Mouse (Mus musculus) hindbrain, embryonic 14.5 days (tissue): ENCODE data around the gene Nt5c. TPM values are rescaled to one million over a fixed set of nuclear protein-coding genes. Genes with fewer than 3 reads are reported as not detected.
"Not testable (repeated sequence)": the region's sequence is repeated elsewhere in the genome, so short reads cannot be mapped to it uniquely, and the experiment has no call there.

Experiments used
- ATAC-seq: fragments of 200-750 bp; cut with Nextera tagmentation; 2 replicates; pipeline ENCODE4 v1.8.0; 2017; ENCODE audit warnings: moderate number of reproducible peaks, mild to moderate bottlenecking, moderate TSS enrichment, moderate library complexity; ENCODE audit not compliant: low FRiP score
- DNase-seq: peaks from one replicate; pipeline ENCODE4 v3.0.0-alpha.2; 2015; ENCODE audit warnings: low spot score
- H3K27ac ChIP-seq: fragments of 300-500 bp; sonication (generic); 2 replicates; pipeline ENCODE4 v1.5.1; 2014; ENCODE audit warnings: mild to moderate bottlenecking, moderate library complexity
- H3K27me3 ChIP-seq: fragments of 300-500 bp; sonication (generic); 2 replicates; pipeline ENCODE4 v1.6.1; 2014; ENCODE audit warnings: mild to moderate bottlenecking, low read length, mixed read lengths; ENCODE audit not compliant: control insufficient read depth, insufficient read depth
- H3K36me3 ChIP-seq: fragments of 300-500 bp; sonication (generic); replicated peaks from 2 replicates; pipeline ENCODE4 v1.6.1; 2014; ENCODE audit not compliant: control insufficient read depth, insufficient read depth
- H3K4me1 ChIP-seq: fragments of 300-500 bp; sonication (generic); replicated peaks from 2 replicates; pipeline ENCODE4 v1.6.1; 2014; ENCODE audit warnings: antibody characterized with exemption, low read length, mixed read lengths; ENCODE audit not compliant: control insufficient read depth, insufficient read depth
- H3K4me2 ChIP-seq: fragments of 300-500 bp; sonication (generic); replicated peaks from 2 replicates; pipeline ENCODE4 v1.6.1; 2014; ENCODE audit warnings: mild to moderate bottlenecking, moderate library complexity
- H3K4me3 ChIP-seq: fragments of 300-500 bp; sonication (generic); replicated peaks from 2 replicates; pipeline ENCODE4 v1.5.1; 2014; ENCODE audit warnings: mild to moderate bottlenecking, low read length
- H3K9ac ChIP-seq: fragments of 300-500 bp; sonication (generic); 2 replicates; pipeline ENCODE4 v1.6.1; 2014
- H3K9me3 ChIP-seq: fragments of 300-500 bp; sonication (generic); 2 replicates; pipeline ENCODE4 v1.6.1; 2016; ENCODE audit warnings: low read length; ENCODE audit not compliant: control insufficient read depth
- WGBS: fragments of 180-500 bp; shearing (Covaris S2); extraction: QIAGEN DNeasy Blood & Tissue Kit; methylation state at CpG from one replicate; pipeline ENCODE4 v1.1.7; 2014; 5-methylcytosine and 5-hydroxymethylcytosine counted together
- polyA plus RNA-seq: library from polyadenylated mRNA; unstranded; fragments of >200 nt; fragmentation: Nextera tagmentation; extraction: Ambion mirVana; gene quantifications from 2 replicates; pipeline ENCODE4 v1.2.1, GENCODE M21; 2014

The Nt5c gene
- 85.3 and 98.0 TPM in 2 replicates for polyA plus RNA-seq

DNA sequence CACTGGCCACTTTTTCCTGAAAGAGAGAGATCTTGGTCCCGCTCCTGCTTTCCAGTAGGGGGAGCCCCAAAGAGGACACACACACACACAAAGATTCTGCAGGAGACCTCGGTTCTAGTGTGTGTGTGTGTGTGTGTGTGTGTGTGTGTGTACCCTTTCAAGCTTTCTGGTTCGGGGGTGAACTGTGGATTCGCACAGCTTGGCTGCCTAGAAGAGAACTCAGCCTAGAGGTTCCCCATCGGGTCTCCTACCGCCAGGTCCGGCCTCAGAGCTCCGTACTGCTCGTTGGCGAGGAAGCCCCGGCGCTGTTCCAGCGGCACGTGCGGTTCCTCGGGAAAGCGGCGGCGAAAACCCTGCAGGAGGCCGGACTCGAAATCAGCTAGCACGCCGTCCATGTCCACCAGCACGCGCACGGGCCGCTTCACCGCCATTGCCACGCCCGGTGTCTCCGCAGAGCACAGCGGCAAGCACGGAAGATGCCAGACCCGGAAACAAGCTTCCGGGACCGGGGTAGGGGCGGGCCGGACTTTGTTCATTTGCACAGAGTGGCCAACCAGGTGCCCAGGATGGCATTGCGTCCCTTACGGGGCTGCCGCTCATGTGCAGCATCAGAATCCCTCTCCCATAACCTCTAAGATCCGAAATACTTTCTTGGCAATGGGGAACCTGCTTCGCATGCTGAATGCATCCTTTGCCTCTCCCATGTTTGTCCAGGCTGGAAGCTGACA, at the start of gene Nt5c:
Gene Nt5c, minus strand, starts transcription at position 507 of the 728 bp plus-strand sequence.
- H3K27ac ChIP-seq = peak within 1 kb of the TSS; percentile 84
- H3K4me3 ChIP-seq = peak within 1 kb of the TSS; percentile 59
- peaks cover 16% of the 10 kb centered on the region for H3K4me1 ChIP-seq
- DNase-seq (peak; percentile 78), ATAC-seq (peak; percentile 91)
- H3K9ac ChIP-seq = peak within 1 kb of the TSS; percentile 70
- no peaks in the 10 kb centered on the region for H3K27me3 ChIP-seq
- H3K4me2 ChIP-seq = peak within 1 kb of the TSS; percentile 58
- under 1% methylated on average over 43 of the region's 43 CpGs for WGBS
- peaks cover 24% of the 10 kb centered on the region for H3K36me3 ChIP-seq
- H3K9me3 ChIP-seq = no peaks in the 10 kb centered on the region

DNA sequence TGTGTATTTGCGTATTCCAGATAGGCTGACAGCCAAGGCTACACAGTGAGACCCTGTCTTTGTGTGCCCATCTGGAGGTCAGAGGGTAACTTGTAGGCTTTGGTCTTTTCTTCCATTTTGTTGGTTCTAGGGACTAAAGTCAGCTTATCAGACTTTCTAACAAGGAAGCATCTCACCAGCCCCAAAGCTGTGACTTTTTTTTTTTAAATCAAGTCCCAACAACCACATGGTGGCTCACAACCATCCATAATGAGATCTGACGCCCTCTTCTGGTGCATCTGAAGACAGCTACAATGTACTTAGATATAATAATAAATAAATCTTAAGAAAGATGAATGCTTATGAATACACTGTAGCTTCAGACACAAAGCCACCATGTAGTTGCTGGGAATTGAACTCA, 46.4 kb upstream of the Nt5c start:
- WGBS = 64% methylated on average over 2 of the region's 2 CpGs

DNA sequence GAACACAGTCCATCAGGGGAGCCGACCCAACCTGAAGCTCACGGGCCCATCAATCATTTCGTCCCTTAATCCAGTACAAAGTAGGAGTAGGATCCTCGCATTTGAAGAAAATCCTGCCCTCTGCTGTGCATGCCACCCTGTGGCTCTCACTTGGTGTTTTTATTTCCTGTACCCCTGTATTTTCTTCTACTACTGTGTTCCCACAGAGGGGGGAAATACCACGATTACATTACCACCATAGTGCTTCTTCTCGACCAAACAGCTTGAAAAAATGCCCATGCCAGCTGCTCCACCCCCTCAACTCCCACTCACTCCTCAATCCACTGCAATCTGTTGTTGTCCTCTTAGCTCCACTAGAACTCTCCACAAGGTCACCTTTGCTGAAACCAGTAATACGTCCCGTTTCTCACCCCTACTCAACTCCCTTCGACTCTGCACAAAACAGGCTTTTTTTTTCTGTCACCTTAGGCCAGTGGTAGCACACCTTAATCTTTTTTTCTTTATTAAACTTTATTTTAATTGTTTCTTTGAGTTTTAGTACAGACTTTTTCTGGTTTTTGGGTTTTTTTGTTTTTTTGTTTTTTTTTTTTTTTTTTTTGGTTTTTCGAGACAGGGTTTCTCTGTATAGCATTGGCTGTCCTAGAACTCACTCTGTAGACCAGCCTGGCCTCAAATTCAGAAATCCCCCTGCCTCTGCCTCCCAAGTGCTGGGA, 45.4 kb upstream of the Nt5c start:
- 80% methylated on average over 10 of the region's 10 CpGs for WGBS
- H3K4me3 ChIP-seq = peak overlapping the region; percentile 95
- peak overlapping the region; percentile 43 for H3K4me2 ChIP-seq
- H3K36me3 ChIP-seq = peaks cover 22% of the 10 kb centered on the region
- DNase-seq = no peak
- H3K9me3 ChIP-seq = no peaks in the 10 kb centered on the region
- ATAC-seq = no peak
- H3K27ac ChIP-seq = peak overlapping the region; percentile 99
- H3K27me3 ChIP-seq = no peaks in the 10 kb centered on the region
- no peak overlapping the region for H3K9ac ChIP-seq
- H3K4me1 ChIP-seq = peaks cover 12% of the 10 kb centered on the region; the same call in 1 of the 2 replicates

More for the DNA sequence above, 46.4 kb upstream of the Nt5c start:
- Histone ChIP-seq H3K4me3 (no peak overlapping the region), H3K36me3 (peaks cover 12% of the 10 kb centered on the region), H3K9ac (no peak overlapping the region), H3K9me3 (no peaks in the 10 kb centered on the region), H3K4me1 (peaks cover 12% of the 10 kb centered on the region; the same call in 1 of the 2 replicates), H3K27me3 (no peaks in the 10 kb centered on the region), H3K27ac (no peak overlapping the region), H3K4me2 (no peak overlapping the region)
- ATAC-seq = no peak
- DNase-seq = no peak

DNA sequence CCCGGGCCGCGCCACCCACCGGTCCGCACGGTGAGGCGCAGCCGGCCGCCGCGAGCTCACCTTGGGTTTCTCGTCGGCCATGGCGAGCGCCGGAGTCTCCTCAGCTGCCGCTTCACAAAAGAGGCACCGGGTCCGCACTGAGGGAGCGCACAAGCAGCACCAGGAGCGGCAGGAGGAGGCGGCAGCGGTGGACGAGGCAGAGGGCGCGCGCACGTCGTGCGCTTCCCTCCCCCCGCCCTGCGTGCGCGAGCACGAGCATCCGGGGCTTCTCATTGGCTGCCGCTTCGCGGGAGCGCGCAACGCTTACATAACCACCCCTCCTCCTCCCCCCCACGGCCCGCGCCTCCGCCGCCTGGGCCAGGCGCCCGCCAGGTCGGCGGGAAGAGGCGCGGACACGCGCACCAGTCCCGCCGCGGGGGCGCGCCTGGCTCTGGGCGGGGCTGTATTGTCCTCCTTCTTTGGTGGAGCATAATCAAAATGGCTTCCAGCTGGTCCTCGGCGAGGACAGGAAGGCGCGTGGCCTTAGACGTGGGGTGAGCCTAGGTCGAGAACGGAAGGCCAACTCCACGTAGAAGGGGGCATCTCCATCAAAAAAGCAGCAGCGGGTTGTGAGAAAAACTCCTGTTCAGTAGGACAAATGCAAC, 44.5 kb upstream of the Nt5c start, which contains the start of gene Sumo2:
Gene Sumo2, minus strand, starts transcription at position 239 of the 644 bp plus-strand sequence.
- Histone ChIP-seq H3K9ac (peak within 1 kb of the TSS; percentile 85), H3K9me3 (no peaks in the 10 kb centered on the region), H3K36me3 (peaks cover 31% of the 10 kb centered on the region), H3K4me3 (peak within 1 kb of the TSS; percentile 95), H3K27ac (peak within 1 kb of the TSS; percentile 99), H3K27me3 (no peaks in the 10 kb centered on the region), H3K4me1 (peaks cover 12% of the 10 kb centered on the region; the same call in 1 of the 2 replicates), H3K4me2 (peak within 1 kb of the TSS; percentile 68)
- WGBS = under 1% methylated on average over 37 of the region's 70 CpGs
- ATAC-seq (peak; percentile 90), DNase-seq (peak; percentile 98)

DNA sequence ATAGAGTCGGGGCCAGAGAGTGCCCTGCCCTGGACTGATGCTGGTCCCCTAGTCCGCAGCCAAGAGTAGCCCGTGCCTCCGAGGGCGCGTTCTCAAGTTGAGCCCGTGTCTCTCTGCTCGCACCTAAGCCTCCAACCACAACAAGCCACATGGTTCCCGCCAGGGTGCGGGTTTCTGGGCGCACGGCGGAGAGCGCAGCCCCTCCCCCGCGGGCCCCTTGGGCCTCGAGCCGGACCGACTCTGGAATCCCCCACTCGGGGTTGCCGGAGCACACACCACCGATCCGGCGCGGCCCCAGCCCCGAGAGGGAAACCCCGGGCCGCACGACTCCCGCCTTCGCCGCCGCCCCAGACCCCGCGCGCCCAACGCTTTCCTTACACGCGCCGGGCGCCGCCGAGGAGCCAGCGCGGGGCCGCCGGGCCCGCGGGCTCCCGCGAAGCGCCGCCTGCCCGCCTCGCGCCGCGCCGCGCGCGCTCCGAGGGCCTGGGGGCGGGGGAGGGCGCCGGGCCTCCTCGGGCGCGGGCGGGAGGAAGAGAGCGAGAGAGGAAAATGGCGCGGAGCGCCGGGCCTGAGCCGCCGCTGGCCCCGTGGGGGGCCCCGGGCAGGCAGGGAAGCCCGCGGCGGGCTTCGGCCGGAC, 43.9 kb upstream of the Nt5c start:
- DNase-seq (peak; percentile 74), ATAC-seq (peak; percentile 84)
- H3K4me3 ChIP-seq = peak overlapping the region; percentile 95
- H3K4me1 ChIP-seq = peaks cover 12% of the 10 kb centered on the region; the same call in 1 of the 2 replicates
- H3K9ac ChIP-seq = peak overlapping the region; percentile 85
- H3K36me3 ChIP-seq = peaks cover 33% of the 10 kb centered on the region
- peak overlapping the region; percentile 68 for H3K4me2 ChIP-seq
- H3K9me3 ChIP-seq = no peaks in the 10 kb centered on the region
- peak overlapping the region; percentile 99 for H3K27ac ChIP-seq
- no peaks in the 10 kb centered on the region for H3K27me3 ChIP-seq
- WGBS = under 1% methylated on average over 77 of the region's 84 CpGs

DNA sequence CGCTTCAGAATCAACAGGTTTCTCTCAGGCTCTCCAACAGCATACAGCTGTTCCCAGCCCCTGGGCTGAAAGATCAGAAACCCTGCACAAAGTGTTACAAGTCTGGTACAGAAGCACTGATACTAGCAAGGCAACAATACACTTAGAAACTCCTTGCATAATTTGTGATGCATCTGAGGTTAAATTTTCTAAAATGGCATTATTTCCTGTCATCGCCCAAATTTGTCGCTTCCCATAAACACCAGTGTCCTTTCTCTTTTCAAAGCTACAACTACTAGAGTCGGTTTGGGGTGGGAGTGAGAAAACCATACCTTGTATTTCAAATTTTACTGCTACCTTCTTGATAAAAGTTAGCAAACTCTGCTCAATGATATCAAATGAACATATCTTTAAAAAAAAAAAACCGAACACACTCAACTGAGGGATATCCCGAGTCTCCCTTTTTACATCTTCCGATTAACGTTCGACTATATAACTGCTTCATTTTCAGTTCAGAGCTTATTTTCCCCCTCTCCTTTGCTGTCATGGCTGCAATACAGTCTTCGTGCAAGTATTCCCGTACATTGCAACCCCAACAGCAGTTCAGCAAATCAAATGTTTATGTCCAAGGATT, 43.2 kb upstream of the Nt5c start:
- peak overlapping the region; percentile 85 for H3K9ac ChIP-seq
- H3K4me2 ChIP-seq = peak overlapping the region; percentile 68
- 8% methylated on average over 11 of the region's 11 CpGs for WGBS
- H3K27ac ChIP-seq = peak overlapping the region; percentile 99
- H3K27me3 ChIP-seq = no peaks in the 10 kb centered on the region
- peaks cover 39% of the 10 kb centered on the region for H3K36me3 ChIP-seq
- ATAC-seq (no peak), DNase-seq (no peak)
- H3K4me3 ChIP-seq = peak overlapping the region; percentile 95
- no peaks in the 10 kb centered on the region for H3K9me3 ChIP-seq
- peaks cover 12% of the 10 kb centered on the region; the same call in 1 of the 2 replicates for H3K4me1 ChIP-seq

DNA sequence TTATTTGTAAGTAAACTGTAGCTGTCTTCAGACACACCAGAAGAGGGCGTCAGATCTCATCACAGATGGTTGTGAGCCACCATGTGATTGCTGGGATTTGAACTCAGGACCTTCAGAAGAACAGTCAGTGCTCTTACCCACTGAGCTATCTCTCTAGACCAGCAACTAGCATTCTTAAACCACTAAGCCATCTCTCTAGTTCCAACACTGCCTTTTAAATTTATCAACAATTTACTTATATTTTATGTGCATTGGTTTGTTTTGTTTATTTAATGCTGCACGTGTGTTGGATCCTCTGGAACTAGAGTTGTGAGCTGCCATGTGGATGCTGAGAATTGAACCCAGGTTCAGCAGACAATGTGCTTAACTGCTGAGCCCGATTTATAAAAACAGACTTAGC, 34.8 kb upstream of the Nt5c start:
- WGBS = 84% methylated on average over 3 of the region's 3 CpGs
- not testable (repeated sequence) for ATAC-seq

DNA sequence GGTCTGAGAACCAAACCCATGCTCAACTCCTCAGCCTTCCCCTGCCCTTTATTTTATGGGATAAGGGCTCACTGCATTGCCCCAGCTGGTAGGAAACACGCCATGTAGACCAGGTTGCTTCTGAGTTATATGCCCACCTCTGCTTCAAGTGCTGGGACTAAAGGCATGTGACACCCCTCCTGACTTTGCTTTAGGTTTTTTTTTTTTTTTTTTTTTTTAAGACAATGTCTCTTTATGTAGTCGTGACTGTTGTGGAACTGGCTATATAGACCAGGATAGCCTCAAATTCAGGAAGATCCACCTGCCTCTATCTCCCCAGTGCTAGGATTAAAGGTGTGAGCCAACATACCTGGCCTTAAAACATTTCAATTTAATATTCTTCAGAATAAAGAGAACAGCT, 31.0 kb upstream of the Nt5c start:
- no peak for ATAC-seq
- Histone ChIP-seq H3K4me1 (no peaks in the 10 kb centered on the region), H3K4me3 (no peak overlapping the region), H3K9me3 (no peaks in the 10 kb centered on the region), H3K27me3 (no peaks in the 10 kb centered on the region), H3K9ac (no peak overlapping the region), H3K4me2 (no peak overlapping the region), H3K36me3 (peaks cover 62% of the 10 kb centered on the region), H3K27ac (no peak overlapping the region)
- no peak for DNase-seq
- 81% methylated on average over 2 of the region's 2 CpGs for WGBS

More for the DNA sequence above, 34.8 kb upstream of the Nt5c start:
- not testable (repeated sequence) for H3K4me1 ChIP-seq, H3K4me2 ChIP-seq, H3K27me3 ChIP-seq, H3K9ac ChIP-seq, H3K27ac ChIP-seq, DNase-seq, H3K9me3 ChIP-seq, H3K4me3 ChIP-seq
- peaks cover 87% of the 10 kb centered on the region for H3K36me3 ChIP-seq
